Mouse (Mus musculus): ENCODE measurements at regions not wholly inside any gene's neighbourhood (a gene's known extent, or its start where the extent isn't known, plus 50 kb on each side); places are given as distances from the start of the nearest gene placed in this dataset.

DNA sequence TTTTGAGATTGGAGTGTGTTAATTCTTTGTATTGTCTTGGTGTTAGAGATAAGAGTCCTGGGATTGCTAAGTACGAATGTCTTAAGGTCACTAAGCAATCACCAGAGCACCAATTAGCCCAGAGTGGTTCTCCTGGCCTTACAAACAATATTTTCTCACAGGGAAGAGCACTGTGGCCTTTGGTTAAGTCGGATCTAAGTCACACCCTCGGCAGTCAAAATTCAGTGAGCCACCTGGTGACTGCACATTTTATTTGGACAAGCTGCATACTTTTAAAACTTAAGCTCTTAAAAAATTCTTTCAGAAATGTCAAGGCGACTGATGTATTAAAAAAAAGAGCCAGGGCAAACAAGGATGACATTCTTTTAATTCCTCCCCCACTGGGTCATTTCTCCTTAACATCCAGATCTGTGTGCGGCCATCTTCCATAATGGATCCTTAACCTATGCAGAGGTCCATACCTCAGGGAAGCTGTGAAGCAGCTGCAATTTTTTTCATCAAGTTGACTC is 60.9 kb upstream of the Foxa2 start:
- DNase-seq (ENCODE audit: low read depth, low spot score) = no peak

- peak; percentile 57 for DNase-seq (ENCODE audit: low read depth, low spot score)
These were observed 63.4 kb upstream of the Foxa2 start for GRCm38 (mm10) chr2:148110149-148110548.

DNA sequence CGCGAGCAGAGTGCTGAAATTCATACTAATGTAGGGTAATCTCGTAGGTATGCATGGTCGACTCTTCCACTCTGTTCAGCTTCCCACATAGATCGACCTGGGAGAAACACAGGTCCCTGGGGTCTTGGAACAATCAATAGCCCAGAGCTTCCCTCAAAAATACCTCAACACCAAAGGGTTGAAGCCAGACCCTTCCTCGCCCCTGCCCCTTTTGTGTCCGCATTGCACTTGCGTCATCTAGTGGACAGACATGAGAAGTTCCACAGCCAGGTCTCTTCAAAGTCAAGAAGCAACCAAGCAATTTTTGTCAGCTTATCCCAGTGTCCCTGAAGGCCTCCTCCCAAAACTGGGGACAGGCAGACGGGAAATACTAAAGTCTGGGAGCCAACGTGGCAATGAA is 65.1 kb upstream of the Foxa2 start:
- peak; percentile 36 for DNase-seq (ENCODE audit: low read depth, low spot score)

DNA sequence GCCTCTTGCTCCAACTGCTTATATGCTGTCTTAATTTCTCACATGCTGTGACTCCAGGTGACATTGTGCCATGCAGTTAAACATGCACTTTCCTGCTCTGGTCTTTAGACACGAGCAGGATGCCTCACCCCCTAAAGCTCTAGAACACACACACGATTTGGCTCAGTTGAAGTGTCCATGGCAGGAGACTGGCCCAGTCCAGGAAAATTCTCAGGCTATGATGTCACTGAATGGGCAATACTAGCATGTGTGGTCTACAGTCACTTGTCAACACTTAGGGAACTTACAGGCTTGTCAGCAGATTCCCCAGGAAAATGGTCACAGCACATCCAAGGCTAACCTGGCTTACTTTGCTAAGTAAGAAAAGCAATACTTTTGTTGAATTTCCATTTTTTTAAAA is 66.4 kb upstream of the Foxa2 start:
- peak; percentile 82 for DNase-seq (ENCODE audit: low read depth, low spot score)

DNA sequence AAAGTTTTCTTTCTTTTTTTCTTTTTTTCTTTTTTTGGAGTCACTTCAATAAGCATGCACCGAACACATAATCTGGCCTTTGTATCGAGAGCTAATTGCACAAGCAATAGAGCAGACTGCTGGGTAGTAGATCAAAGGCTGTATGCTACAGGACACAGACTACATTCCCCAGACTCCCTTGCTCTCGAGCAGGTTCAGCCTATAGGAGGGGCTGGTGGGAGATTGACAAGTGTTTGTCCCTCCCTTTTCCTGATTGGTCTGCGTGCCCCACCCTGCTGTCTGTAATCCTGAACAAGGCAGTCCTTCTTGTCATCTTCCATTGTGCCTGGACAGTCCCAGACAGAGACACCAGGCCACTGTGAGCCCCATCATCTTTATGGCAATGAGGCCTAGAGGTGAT is 67.8 kb upstream of the Foxa2 start:
- DNase-seq (ENCODE audit: low read depth, low spot score) = no peak

GRCm38 (mm10) chr2:148116033-148116790 is 69.4 kb upstream of the Foxa2 start:
- peak; percentile 62 for DNase-seq (ENCODE audit: low read depth, low spot score)

GRCm38 (mm10) chr2:148117420-148117819 is 70.7 kb upstream of the Foxa2 start:
- DNase-seq (ENCODE audit: low read depth, low spot score) = no peak

- DNase-seq (ENCODE audit: low read depth, low spot score) = peak; percentile 83
These were observed 75.4 kb upstream of the Foxa2 start for GRCm38 (mm10) chr2:148121885-148122876.

- DNase-seq (ENCODE audit: low read depth, low spot score) = peak; percentile 53
These were observed 77.0 kb upstream of the Foxa2 start for GRCm38 (mm10) chr2:148123780-148124179.

DNA sequence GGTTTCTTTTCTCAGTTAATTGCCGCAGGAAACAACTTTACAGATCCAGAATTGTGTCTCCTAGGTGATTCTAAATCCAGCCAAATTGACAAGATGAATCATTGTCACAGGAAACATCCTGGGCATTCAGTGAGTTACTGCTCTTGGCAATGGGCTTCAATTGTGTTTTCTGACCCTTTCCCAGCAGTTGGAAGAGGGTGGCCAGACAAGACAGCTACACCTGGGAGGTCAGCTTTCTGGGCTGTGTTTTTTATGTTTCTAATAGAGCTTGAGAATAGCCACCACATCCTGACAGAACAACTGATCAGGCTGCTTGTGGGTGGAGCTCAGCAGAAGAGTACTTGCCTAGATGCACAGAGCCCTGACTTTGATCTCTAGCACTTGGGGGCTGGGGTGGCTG is 87.0 kb upstream of the Foxa2 start:
- no peak for DNase-seq (ENCODE audit: low read depth, low spot score)

- no peak for DNase-seq (ENCODE audit: low read depth, low spot score)
These were observed 95.2 kb upstream of the Foxa2 start for GRCm38 (mm10) chr2:148141936-148142335.

- no peak for DNase-seq (ENCODE audit: low read depth, low spot score)
These were observed 98.0 kb upstream of the Foxa2 start for GRCm38 (mm10) chr2:148144816-148145215.

- DNase-seq (ENCODE audit: low read depth, low spot score) = no peak
These were observed 101.5 kb upstream of the Foxa2 start for GRCm38 (mm10) chr2:148148272-148148671.

GRCm38 (mm10) chr2:148149426-148149825 is 102.7 kb upstream of the Foxa2 start:
- DNase-seq (ENCODE audit: low read depth, low spot score) = no peak

DNA sequence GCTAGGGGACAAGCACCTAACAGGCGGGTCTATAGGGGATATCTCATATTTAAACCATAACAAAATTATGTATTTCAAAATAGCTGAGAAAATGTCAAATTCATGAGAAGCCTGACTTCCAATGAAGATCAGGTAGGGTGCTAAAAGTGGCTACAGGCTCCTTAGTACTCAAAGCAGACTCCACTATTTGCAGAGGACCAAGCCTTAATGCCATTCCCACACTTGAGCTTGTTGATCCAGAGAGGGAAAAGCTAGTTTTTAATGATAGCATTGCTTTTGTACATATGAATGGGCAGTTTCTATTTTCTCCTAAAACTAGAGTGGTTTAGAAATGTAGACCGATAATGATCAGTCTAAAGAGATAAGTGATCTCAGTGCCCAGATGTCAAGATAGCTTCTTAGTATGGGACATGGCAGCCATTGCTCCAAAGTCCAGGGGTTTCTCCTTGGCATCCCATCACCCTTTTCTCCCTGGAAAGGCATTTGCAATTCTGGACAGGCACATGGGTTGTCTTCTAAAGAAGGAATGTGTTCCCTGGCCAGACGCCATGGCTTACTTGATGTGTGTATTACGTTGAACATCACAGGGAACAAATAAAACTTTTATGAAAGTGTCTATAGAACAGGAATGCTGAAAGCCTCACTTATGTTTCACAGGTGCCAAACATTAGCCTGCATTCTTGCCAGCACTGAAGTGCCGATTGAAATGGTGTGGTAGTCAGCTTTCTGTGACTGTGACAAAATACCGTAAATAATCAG is 106.9 kb upstream of the Foxa2 start:
- DNase-seq (ENCODE audit: low read depth, low spot score) = peak; percentile 40

GRCm38 (mm10) chr2:148156122-148156521 is 109.4 kb upstream of the Foxa2 start:
- DNase-seq (ENCODE audit: low read depth, low spot score) = no peak

GRCm38 (mm10) chr2:148159028-148159600 is 112.3 kb upstream of the Foxa2 start:
- no peak for DNase-seq (ENCODE audit: low read depth, low spot score)

- no peak for DNase-seq (ENCODE audit: low read depth, low spot score)
These were observed 114.2 kb upstream of the Foxa2 start for GRCm38 (mm10) chr2:148160997-148161396.

- DNase-seq (ENCODE audit: low read depth, low spot score) = no peak
These were observed 115.2 kb upstream of the Foxa2 start for GRCm38 (mm10) chr2:148161966-148162365.

DNA sequence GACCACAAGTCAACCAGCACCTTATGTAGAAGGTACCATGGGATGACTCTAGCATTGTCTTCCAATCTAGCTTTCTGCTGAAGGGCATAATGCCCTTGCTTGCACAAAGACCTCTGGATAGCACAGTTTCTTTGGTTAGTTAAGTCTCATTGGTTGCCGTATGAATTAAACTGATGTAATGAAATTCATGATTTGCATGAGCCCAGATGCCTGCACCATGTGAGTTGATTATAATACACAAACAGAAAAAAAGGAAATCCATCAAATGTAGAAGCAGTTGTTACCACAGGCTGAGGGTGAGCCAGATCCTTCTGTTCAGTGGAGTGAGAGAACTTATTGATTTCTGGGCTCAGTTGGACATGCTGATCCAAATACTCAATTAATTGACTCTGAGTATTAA is 115.8 kb upstream of the Foxa2 start:
- DNase-seq (ENCODE audit: low read depth, low spot score) = no peak

DNA sequence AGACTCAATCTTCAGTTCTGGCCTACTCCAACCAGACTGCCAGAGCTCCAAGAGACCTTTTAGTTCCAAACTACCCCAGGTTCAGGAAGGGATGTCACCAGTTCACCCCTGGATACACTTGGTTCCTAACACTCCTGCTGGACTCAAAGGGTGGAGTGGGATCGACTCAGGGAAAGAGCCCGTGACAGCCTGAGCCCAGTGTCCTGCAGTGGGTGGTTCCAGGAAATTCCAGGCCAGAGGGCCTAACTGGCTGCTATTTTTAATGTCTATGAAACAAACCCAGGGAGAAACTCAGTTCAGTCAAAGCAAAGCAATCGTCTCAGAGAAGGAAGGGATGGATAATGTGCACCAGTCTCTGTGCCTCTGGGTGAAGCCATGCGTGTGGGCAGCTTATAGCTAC is 124.3 kb upstream of the Foxa2 start:
- DNase-seq (ENCODE audit: low read depth, low spot score) = no peak
